Mouse (Mus musculus) lung, postnatal 36 days (tissue): ENCODE results near the gene Txndc15.

ENCODE experiments used
- DNase-seq: peaks from one replicate; pipeline ENCODE4 v3.0.0; 2022; ENCODE audit warnings: mixed read lengths

Txndc15 gene

DNA sequence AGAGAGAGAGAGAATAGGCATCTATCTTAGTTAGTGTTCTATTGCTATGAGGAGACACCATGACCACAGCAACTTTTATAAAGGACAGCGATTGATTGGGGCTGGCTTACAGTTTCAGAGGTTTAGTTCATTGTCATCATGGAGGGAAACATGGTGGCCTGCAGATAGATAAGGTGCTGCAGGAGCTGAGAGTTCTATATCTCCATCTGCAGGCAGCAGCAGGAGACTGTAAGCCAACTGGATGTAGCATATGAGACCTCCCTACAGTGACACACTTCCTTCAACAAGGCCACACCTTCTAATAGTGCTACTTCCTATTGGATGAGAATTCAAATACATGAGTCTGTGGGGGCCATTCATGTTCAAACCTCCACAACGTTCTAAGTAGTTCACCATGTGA, 17.7 kb downstream of the Txndc15 start:
- DNase-seq, result no peak

- DNase-seq, result peak; percentile 57
These were observed 19.4 kb downstream of the Txndc15 start for GRCm38 (mm10) chr13:55733628-55734502.

DNA sequence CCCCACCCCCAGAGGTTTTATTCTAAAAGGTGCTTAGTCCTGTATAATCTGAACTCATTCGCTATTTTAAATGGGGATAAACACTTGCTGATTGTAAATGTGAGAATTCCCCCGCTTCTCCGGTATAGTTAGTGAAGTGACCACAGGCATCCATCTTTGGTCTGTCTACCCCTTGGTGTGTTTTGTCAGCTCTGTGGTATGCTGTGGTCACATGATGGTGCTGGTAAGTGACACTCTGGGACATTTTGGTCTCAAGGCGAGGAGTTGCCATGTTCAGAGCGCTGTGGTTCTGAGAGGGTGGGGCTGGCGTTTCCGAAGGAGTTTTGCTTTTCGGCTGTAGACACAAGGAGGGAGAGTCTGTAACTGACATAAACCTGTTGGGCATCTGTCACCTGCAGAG, 23.4 kb downstream of the Txndc15 start:
- no peak for DNase-seq

- no peak for DNase-seq
These were observed 27.9 kb downstream of the Txndc15 start for GRCm38 (mm10) chr13:55742306-55742705.

- no peak for DNase-seq
These were observed 39.9 kb downstream of the Txndc15 start for GRCm38 (mm10) chr13:55754380-55754779.

GRCm38 (mm10) chr13:55756789-55757188, 42.3 kb downstream of the Txndc15 start:
- no peak for DNase-seq

- peak; percentile 17 for DNase-seq
These were observed 43.2 kb downstream of the Txndc15 start for GRCm38 (mm10) chr13:55757645-55758044.

DNA sequence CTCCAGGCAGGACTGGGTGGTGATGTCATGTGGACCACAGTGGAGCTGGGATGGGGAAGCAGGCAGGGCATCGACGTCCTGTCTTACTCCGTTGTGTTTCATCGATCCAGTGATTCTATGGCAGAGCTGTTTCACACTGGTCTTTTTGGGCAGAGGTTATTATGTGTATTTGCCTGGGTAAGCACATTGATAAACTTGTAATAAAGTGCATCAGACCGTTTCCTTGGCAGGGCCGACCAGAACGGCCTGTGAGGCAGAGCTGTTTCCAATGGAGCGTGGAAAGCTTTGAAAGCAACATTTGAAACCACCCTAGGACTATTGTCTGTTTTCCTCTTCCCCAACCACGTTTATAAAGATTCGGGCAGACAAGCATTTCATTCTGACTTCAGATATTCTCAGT, 46.1 kb downstream of the Txndc15 start:
- no peak for DNase-seq

- no peak for DNase-seq
These were observed 47.0 kb downstream of the Txndc15 start for GRCm38 (mm10) chr13:55761486-55761885.

- no peak for DNase-seq
These were observed 59.9 kb downstream of the Txndc15 start for GRCm38 (mm10) chr13:55774352-55774751.

GRCm38 (mm10) chr13:55775056-55775455, 60.6 kb downstream of the Txndc15 start:
- no peak for DNase-seq
